Mouse (Mus musculus) adrenal gland, adult (tissue): ENCODE measurements at regions not wholly inside any gene's neighbourhood (a gene's known extent, or its start where the extent isn't known, plus 50 kb on each side); places are given as distances from the start of the nearest gene placed in this dataset.

ENCODE experiments used
- DNase-seq, 2 experiments: peaks; one replicate each; pipeline ENCODE4 v3.0.0; 2022 to 2023; ENCODE audit warnings: low spot score in 1 of 2; ENCODE audit not compliant: inconsistent age in 2 of 2

- no peak for DNase-seq
Observed at GRCm38 (mm10) chr11:28782486-28782885, 70.5 kb upstream of the Efemp1 start.

GRCm38 (mm10) chr11:28770831-28771230 lies 82.2 kb upstream of the Efemp1 start:
- DNase-seq: no peak

DNA sequence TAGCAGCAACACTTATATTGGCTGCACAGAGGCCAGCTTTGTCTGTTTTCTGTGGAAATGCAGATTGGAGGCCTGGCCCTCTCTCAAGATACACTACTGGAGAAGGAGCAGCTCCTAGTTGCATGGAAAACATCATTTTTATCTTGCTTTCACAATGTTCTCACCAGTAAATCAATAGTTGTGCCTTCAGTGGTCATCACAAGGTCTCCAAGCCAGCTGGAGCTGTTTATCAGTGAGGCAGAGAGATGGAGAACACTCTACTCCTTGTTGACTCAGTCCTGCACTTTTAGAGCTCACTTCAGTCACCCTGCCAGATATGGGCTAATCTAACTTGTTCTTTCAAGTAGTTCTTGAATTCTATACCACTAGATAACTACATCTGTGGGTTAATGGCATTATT lies 92.3 kb upstream of the Efemp1 start:
- no peak for DNase-seq

GRCm38 (mm10) chr11:28734941-28735597 lies 117.9 kb upstream of the Efemp1 start:
- DNase-seq: peak in 1 of 2 experiments; percentile 31

- DNase-seq: no peak
Observed at GRCm38 (mm10) chr11:28734581-28734931, 118.4 kb upstream of the Efemp1 start.

DNA sequence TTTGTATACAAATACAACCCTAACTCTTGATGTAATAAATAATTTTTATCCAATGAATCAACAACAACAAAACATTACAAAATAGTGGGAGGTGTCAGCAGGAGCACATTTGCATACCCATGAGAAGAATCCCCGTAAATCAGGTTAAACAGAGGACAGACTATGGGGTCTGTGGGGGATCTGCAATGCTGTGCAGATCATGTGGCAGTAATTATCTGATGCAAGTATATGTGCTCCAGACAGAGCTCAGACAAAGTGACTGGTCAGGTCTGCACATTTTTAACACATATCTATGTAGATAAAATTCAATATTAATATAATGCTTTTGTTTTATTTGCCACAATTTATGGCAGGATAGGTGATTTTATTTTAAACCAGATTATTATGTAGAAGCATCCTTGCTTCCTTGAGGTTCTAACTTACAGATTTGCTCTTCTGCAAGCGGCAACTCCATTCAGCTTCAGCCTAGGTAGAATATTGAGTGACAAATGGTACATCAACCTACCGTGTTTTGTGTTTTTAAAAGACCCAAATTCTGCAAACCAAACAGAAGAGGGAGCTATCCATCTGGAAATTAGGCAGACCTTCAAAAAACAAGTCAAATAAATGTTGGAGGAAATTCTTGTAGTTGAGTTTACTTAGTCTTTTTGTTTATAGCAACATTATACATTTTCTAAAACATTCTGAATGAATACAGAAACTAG lies 119.0 kb upstream of the Efemp1 start:
- DNase-seq: no peak

GRCm38 (mm10) chr11:28730140-28730539 lies 122.9 kb upstream of the Efemp1 start:
- DNase-seq: no peak

DNA sequence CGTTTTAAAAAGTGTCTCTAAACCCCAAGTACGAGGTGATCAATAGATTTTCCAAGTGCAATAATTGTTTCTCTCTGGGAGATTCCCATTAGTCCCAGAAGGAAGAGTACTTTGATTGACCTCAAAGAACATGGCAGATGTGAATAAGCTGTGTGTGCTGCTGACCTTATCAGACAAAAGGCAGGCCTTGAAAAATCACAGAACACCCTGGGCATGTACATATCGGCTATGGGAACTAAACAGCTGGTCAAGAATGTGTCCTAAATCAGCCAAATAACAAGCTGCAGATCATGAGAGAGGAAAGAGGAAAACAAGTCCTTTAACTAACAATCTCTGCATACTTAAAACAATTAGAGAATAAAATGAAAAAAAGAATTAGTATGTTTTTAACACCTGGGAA lies 125.4 kb upstream of the Ccdc85a start:
- no peak for DNase-seq

DNA sequence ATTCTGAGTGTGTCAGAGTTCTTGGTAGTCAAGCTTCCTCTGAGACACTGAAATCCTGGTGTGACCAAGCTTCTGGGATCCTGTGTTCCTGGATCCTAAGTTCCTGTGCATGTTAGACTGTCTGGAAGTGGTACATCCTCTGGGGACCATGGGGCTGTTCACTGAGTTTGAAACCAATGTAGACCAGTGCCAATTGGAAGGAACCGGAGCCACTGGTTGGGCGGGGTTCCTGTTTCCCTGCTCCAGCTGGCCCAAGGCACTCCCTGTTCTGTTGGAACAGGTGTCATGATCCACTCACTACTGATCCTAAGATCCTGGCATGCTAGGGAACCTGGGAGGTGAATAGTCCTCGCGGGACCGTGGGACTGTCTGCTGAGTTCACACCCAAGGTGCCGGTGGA lies 124.3 kb upstream of the Ccdc85a start:
- DNase-seq: no peak

- DNase-seq: no peak
Observed at GRCm38 (mm10) chr11:28702384-28702783, 118.3 kb upstream of the Ccdc85a start.

- no peak for DNase-seq
Observed at GRCm38 (mm10) chr11:28701379-28701778, 117.3 kb upstream of the Ccdc85a start.

DNA sequence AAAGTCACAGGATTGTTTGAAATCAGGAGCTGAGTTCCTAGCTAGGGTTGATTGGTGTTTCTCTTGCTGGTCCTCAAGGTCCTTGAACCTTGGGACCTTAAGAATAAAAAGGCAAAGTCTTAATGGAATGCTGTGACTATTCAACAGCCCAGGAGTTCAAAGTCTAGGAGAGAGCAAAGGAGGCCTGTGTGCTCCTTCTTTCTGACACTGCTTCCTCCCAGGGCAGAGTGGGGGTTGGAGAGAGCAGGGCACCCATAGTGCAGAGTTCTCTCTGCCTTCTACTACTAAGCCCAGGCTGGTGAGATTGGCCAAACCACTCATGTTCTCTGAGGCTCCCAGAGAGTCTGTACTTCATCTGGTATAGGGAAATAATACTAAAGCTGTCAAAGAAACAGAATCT lies 115.6 kb upstream of the Ccdc85a start:
- DNase-seq: no peak

DNA sequence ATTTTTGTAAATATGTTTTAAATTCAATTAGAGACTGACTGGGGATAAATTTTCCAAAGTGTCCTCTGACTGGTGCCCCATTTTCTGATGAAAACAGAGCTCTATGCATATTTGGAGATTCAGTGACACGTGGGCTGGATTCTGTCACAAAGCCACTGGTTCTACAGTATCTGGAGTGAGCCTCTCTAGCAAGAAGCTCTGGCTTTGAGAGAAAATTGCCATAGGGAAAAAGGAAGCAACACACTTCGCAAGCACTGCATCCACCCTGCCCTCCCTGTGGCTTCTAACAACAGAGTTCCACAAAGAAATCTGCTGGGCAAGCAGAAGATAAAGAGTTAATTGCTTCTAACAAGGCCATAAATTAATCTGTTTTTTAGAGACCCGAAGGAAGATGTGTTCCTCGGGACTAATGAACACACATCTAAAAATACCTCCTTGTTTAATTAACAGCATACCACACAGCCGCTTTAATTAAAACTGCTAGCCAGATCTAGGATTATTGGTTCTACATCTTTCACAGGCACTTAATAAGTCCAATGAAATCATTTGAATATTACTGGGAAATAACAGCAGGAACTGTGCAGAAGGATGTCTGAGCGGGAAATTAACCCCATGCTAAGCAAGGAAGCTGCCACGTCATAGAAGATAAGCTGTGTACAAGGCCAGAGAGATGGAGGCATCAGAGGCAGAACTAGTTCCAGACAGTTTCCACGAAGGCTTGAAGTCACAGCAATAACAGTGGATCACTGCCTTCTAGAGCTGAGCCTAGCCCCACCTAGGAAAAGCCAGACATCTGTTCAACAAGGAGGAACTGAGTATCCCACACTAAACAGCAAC lies 113.7 kb upstream of the Ccdc85a start:
- no peak for DNase-seq

- no peak for DNase-seq
Observed at GRCm38 (mm10) chr11:28695031-28695430, 110.9 kb upstream of the Ccdc85a start.

- DNase-seq: no peak
Observed at GRCm38 (mm10) chr11:28693303-28693702, 109.2 kb upstream of the Ccdc85a start.

GRCm38 (mm10) chr11:28692263-28693194 lies 108.4 kb upstream of the Ccdc85a start:
- DNase-seq: peak in 1 of 2 experiments; percentile 33

GRCm38 (mm10) chr11:28688436-28688835 lies 104.3 kb upstream of the Ccdc85a start:
- no peak for DNase-seq

- no peak for DNase-seq
Observed at GRCm38 (mm10) chr11:28685407-28685806, 101.3 kb upstream of the Ccdc85a start.

DNA sequence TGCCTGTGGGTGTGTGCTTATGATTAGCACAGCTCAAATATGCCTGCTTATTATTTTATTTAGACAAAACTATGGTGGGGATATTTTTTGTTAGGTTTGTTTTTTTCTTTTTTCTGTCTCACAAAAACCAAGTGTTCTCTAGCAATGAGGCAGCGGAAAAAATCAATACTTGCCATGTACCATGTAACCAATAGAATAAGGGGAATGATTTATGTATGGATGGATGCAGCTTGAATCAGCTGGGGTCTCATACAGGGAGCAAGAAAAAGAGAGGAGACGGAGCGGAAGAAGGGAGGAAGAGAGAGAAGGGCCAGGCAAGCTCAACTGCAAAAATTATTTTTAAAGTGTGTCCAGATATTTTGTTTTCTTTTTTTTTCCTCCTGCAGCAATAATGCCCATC lies 97.2 kb upstream of the Ccdc85a start:
- no peak for DNase-seq

- no peak for DNase-seq
Observed at GRCm38 (mm10) chr11:28670765-28671164, 86.6 kb upstream of the Ccdc85a start.

DNA sequence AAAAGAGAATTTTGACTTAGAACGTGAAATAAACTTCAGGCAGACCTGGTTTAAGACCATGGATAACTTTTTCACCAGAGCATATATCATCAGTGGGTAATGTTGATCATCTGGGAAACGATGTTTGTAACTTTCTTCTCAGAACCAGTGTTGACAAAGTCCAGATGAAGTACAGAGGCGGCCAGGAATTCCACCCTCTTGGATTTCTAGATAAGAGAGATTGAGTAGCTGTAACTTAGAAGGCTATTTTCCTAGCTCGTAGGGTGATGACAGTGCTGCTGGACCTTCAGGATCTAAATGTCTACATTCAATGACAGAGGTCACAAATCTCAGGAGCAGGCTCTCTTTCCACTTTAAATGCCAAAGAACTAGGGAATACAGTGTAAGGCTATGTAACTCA lies 85.2 kb upstream of the Ccdc85a start:
- DNase-seq: no peak
